Mouse (Mus musculus) G1E-ER4 (cell line): ENCODE results near the gene Olfr730. TPM values are rescaled to one million over a fixed set of nuclear protein-coding genes. Genes with fewer than 3 reads are reported as not detected.

ENCODE experiments used
- GATA1 ChIP-seq: IDR thresholded peaks from one replicate; pipeline ENCODE4 v1.8.0; 2012; ENCODE audit warnings: low read length, inconsistent platforms
- polyA plus RNA-seq: library from polyadenylated mRNA; stranded (reverse); fragments of >175 nt; gene quantifications from 2 replicates; pipeline ENCODE4 v1.2.3, GENCODE M21; 2012

Gene Olfr730
- polyA plus RNA-seq: not detected in 2 replicates

- no peak for TF ChIP-seq GATA1
Observed at GRCm38 (mm10) chr14:50188098-50188497, at the start of gene Olfr730. Gene Olfr730 (minus strand): TSS chr14:50188198.

- TF ChIP-seq GATA1: no peak
Observed at GRCm38 (mm10) chr14:50152810-50153209, 35.2 kb downstream of the Olfr730 start, which contains the start of gene Olfr729. Gene Olfr729 (minus strand): TSS chr14:50152910.

- TF ChIP-seq GATA1: no peak
Observed at GRCm38 (mm10) chr14:50142580-50142979, 45.4 kb downstream of the Olfr730 start, which contains the start of gene Olfr728. Gene Olfr728 (minus strand): TSS chr14:50142680.

Other genes starting within 250 kb of the Olfr730 start
- gene Olfr724, start 224.9 kb downstream of the Olfr730 start, polyA plus RNA-seq: not detected in 2 replicates
- gene Olfr725, start 147.8 kb downstream of the Olfr730 start, polyA plus RNA-seq: not detected in 2 replicates
- gene Olfr726, start 97.2 kb downstream of the Olfr730 start, polyA plus RNA-seq: not detected in 2 replicates
- gene Olfr727, start 65.0 kb downstream of the Olfr730 start, polyA plus RNA-seq: not detected in 2 replicates
- not detected in 2 replicates for gene Olfr728, start 45.5 kb downstream of the Olfr730 start, polyA plus RNA-seq
- gene Olfr729, start 35.3 kb downstream of the Olfr730 start, polyA plus RNA-seq: not detected in 2 replicates
- gene Olfr731, start 53.7 kb upstream of the Olfr730 start, polyA plus RNA-seq: not detected in 2 replicates
- not detected in 2 replicates for gene Olfr732, start 96.0 kb upstream of the Olfr730 start, polyA plus RNA-seq
- not detected in 2 replicates for gene Olfr733, start 113.3 kb upstream of the Olfr730 start, polyA plus RNA-seq
- gene Olfr734, start 138.6 kb upstream of the Olfr730 start, polyA plus RNA-seq: not detected in 2 replicates
- not detected in 2 replicates for gene Olfr735, start 160.7 kb upstream of the Olfr730 start, polyA plus RNA-seq
- not detected in 2 replicates for gene Tlr11, start 169.7 kb upstream of the Olfr730 start, polyA plus RNA-seq
- gene Olfr736, start 193.0 kb upstream of the Olfr730 start, polyA plus RNA-seq: not detected in 2 replicates
- not detected in 2 replicates for gene Olfr738, start 219.4 kb upstream of the Olfr730 start, polyA plus RNA-seq
- not detected in 2 replicates for gene Olfr739, start 230.4 kb upstream of the Olfr730 start, polyA plus RNA-seq